Mouse (Mus musculus): ENCODE measurements at regions not wholly inside any gene's neighbourhood (a gene's known extent, or its start where the extent isn't known, plus 50 kb on each side); places are given as distances from the start of the nearest gene placed in this dataset.

DNA sequence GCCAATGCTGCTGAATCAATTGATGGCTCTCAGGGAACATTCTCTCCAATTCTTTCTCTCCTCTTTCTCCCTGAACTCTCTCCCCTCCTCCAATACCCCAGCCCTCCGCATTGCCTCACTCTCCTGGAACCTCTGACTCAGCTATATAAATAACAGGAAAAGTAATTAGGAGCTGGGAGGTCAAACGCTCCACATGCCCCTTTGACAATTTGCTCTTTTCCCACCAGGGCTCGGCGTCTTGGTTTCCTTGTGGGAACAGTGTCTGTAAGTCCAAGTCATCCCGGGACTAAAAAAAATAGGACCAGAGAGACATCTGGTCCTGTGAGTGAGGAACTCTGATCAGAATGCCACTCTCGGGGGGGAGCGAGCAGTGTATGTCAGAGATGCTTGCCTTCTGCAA is 94.7 kb upstream of the Gm10181 start:
- TF ChIP-seq CTCF (IDR thresholded peaks at IDR 0.05; ENCODE audit: low read depth), result no peak
- no peak for TF ChIP-seq EP300 (IDR thresholded peaks at IDR 0.05; ENCODE audit: low read depth)

Measured in heart, postnatal 0 days (tissue).